Mouse (Mus musculus) myocyte (in vitro differentiated cells): ENCODE results near the gene Mfap4.

ENCODE experiments used
- CEBPB ChIP-seq: IDR thresholded peaks from 2 replicates; pipeline ENCODE4 v1.6.1; 2011; ENCODE audit warnings: mild to moderate bottlenecking, moderate library complexity; ENCODE audit not compliant: poor library complexity, insufficient read depth, severe bottlenecking
- E2F4 ChIP-seq: IDR thresholded peaks from one replicate; pipeline ENCODE4 v1.6.1; 2011; ENCODE audit warnings: mild to moderate bottlenecking, control low read depth, moderate library complexity; ENCODE audit not compliant: insufficient read depth
- MAX ChIP-seq: IDR thresholded peaks from one replicate; pipeline ENCODE4 v1.6.1; 2011; ENCODE audit warnings: low read depth, mild to moderate bottlenecking, control low read depth
- POLR2A ChIP-seq: IDR thresholded peaks from one replicate; pipeline ENCODE4 v1.6.1; 2011; ENCODE audit warnings: low read depth, mild to moderate bottlenecking, control low read depth, moderate library complexity; ENCODE audit not compliant: insufficient read length
- POLR2AphosphoS2 ChIP-seq: IDR thresholded peaks from one replicate; pipeline ENCODE4 v1.6.1; 2011; ENCODE audit warnings: low read depth, control low read depth; ENCODE audit not compliant: insufficient read length
- REST ChIP-seq: IDR thresholded peaks from one replicate; pipeline ENCODE4 v1.6.1; 2011; ENCODE audit warnings: mild to moderate bottlenecking, control low read depth, moderate library complexity; ENCODE audit not compliant: insufficient read depth, insufficient read length
- TCF3 ChIP-seq: IDR thresholded peaks from one replicate; pipeline ENCODE4 v1.6.1; 2011; ENCODE audit warnings: low read depth, control low read depth; ENCODE audit not compliant: insufficient read length
- USF1 ChIP-seq: IDR thresholded peaks from one replicate; pipeline ENCODE4 v1.6.1; 2011; ENCODE audit warnings: low read depth, mild to moderate bottlenecking, control low read depth, moderate library complexity

- TF ChIP-seq MAX (no peak), POLR2A (no peak), REST (no peak), E2F4 (no peak), USF1 (no peak), POLR2AphosphoS2 (no peak), CEBPB (no peak), TCF3 (no peak)
Measured at GRCm38 (mm10) chr11:61489874-61490273, 4.6 kb downstream of the Mfap4 start.
